Mouse (Mus musculus) stomach, embryonic 16.5 days (tissue): ENCODE data around the gene Nub1. TPM values are rescaled to one million over a fixed set of nuclear protein-coding genes. Genes with fewer than 3 reads are reported as not detected.

Experiments
- ATAC-seq: fragments of 200-750 bp; cut with Nextera tagmentation; 2 replicates; pipeline ENCODE4 v1.8.0; 2017; ENCODE audit warnings: moderate number of reproducible peaks, moderate TSS enrichment; ENCODE audit not compliant: insufficient read depth, low FRiP score
- H3K27ac ChIP-seq: fragments of 300-500 bp; sonication (generic); 2 replicates; pipeline ENCODE4 v1.5.1; 2014; ENCODE audit warnings: low read length
- H3K27me3 ChIP-seq: fragments of 300-500 bp; sonication (generic); 2 replicates; pipeline ENCODE4 v1.6.1; 2014; ENCODE audit warnings: low read length, control low read depth, mixed read lengths; ENCODE audit not compliant: control insufficient read depth, insufficient read depth
- H3K36me3 ChIP-seq: fragments of 300-500 bp; sonication (generic); 2 replicates; pipeline ENCODE4 v1.6.1; 2014; ENCODE audit warnings: low read length; ENCODE audit not compliant: control insufficient read depth, insufficient read depth
- H3K4me1 ChIP-seq: fragments of 300-500 bp; sonication (generic); 2 replicates; pipeline ENCODE4 v1.6.1; 2014; ENCODE audit warnings: low read length, control low read depth, mixed read lengths; ENCODE audit not compliant: control insufficient read depth, insufficient read depth
- H3K4me2 ChIP-seq: fragments of 300-500 bp; sonication (generic); 2 replicates; pipeline ENCODE4 v1.6.1; 2014; ENCODE audit warnings: low read depth, low read length, mixed read lengths
- H3K4me3 ChIP-seq: fragments of 300-500 bp; sonication (generic); replicated peaks from 2 replicates; pipeline ENCODE4 v1.5.1; 2014; ENCODE audit warnings: mild to moderate bottlenecking, low read length
- H3K9ac ChIP-seq: fragments of 300-500 bp; sonication (generic); 2 replicates; pipeline ENCODE4 v1.6.1; 2014; ENCODE audit warnings: low read length
- H3K9me3 ChIP-seq: fragments of 300-500 bp; sonication (generic); replicated peaks from 2 replicates; pipeline ENCODE4 v1.6.1; 2016; ENCODE audit warnings: low read length, control low read depth; ENCODE audit not compliant: control insufficient read depth
- WGBS: fragments of 180-500 bp; shearing (Covaris S2); extraction: QIAGEN DNeasy Blood & Tissue Kit; methylation state at CpG from one replicate; pipeline ENCODE4 v1.1.7; 2014; 5-methylcytosine and 5-hydroxymethylcytosine counted together
- polyA plus RNA-seq: library from polyadenylated mRNA; unstranded; fragments of >200 nt; fragmentation: Nextera tagmentation; extraction: Ambion mirVana; gene quantifications from 2 replicates; pipeline ENCODE4 v1.2.1, GENCODE M21; 2015

Gene Nub1
- polyA plus RNA-seq, 1 experiment from 2014 or later, result 31.9 TPM

DNA sequence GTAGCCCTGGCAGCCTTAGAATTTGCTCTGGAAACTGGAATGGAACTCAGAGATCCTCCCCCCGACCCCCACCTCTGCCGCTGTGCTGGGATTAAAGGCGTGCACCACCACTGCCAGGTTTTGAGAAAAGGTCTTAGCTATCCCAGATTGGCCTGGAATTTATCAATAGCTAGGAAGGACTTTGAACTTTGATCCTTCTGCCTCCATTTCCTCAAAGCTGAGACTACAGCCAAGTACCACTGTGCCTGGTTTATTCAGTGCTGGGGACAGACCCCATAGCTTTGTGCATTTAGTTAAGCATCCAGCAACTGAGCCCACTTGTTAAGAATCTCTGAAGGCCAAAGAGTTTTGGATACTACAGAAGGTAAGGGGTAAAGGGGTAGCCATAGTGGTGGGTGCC, 71.6 kb downstream of the Nub1 start:
- Histone ChIP-seq H3K4me3 (no peak overlapping the region), H3K4me2 (no peak overlapping the region), H3K27ac (no peak overlapping the region), H3K27me3 (no peaks in the 10 kb centered on the region), H3K9me3 (no peaks in the 10 kb centered on the region), H3K9ac (no peak overlapping the region), H3K36me3 (no peaks in the 10 kb centered on the region), H3K4me1 (peaks cover 7% of the 10 kb centered on the region)
- no peak for ATAC-seq
- 59% methylated on average over 3 of the region's 3 CpGs for WGBS

DNA sequence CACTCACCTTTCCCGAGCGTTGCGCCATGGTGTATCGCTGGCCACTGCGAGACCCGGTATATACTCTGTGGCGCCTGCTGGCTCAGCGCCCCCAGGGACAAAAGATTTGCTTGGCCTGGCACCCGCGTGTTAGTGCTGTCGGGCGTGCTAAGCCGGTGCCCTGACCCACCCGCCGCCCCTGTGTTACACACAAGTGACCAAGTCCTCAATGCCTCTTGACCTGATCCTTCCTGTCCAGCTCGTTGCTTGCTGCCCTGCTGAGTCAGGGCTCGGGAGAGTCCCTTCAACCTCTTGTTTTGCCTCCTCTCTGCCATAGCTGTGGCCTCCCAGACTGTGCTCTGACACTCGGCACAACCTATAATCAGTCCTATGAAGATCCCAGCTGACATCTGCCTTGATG, 72.5 kb downstream of the Nub1 start, which contains the start of gene Crygn:
Gene Crygn, minus strand, starts transcription at position 193 of the 400 bp plus-strand sequence.
- ATAC-seq, result no peak
- 52% methylated on average over 18 of the region's 18 CpGs for WGBS
- Histone ChIP-seq H3K27ac (no peak within 1 kb of the TSS), H3K9ac (no peak within 1 kb of the TSS), H3K4me1 (no peaks in the 10 kb centered on the region), H3K4me2 (no peak within 1 kb of the TSS), H3K9me3 (no peaks in the 10 kb centered on the region), H3K4me3 (no peak within 1 kb of the TSS), H3K27me3 (no peaks in the 10 kb centered on the region), H3K36me3 (no peaks in the 10 kb centered on the region)

Other genes starting within 250 kb of the Nub1 start
- 93.4 and 94.4 TPM in 2 replicates for gene Fastk, start 240.2 kb upstream of the Nub1 start, polyA plus RNA-seq
- gene Tmub1, start 237.7 kb upstream of the Nub1 start, polyA plus RNA-seq, result 23.5 and 27.0 TPM in 2 replicates
- 13.0 and 14.7 TPM in 2 replicates for gene Agap3, start 233.4 kb upstream of the Nub1 start, polyA plus RNA-seq
- gene Gbx1, start 158.3 kb upstream of the Nub1 start, polyA plus RNA-seq, result not detected in 2 replicates
- 0.24 and 0.58 TPM in 2 replicates for gene Asb10, start 144.6 kb upstream of the Nub1 start, polyA plus RNA-seq
- gene 4931409K22Rik, start 128.7 kb upstream of the Nub1 start, polyA plus RNA-seq, result 0.13 TPM in 1 of 2 replicates, not detected in the other
- gene Abcf2, start 108.1 kb upstream of the Nub1 start, polyA plus RNA-seq, result 81.7 and 81.9 TPM in 2 replicates
- 21.8 and 23.9 TPM in 2 replicates for gene Chpf2, start 98.8 kb upstream of the Nub1 start, polyA plus RNA-seq
- 13.1 and 17.1 TPM in 2 replicates for gene Smarcd3, start 61.1 kb upstream of the Nub1 start, polyA plus RNA-seq
- gene Wdr86, start 45.2 kb downstream of the Nub1 start, polyA plus RNA-seq, result 8.1 TPM in 2 replicates
- 2.7 and 2.9 TPM in 2 replicates for gene Crygn, start 72.5 kb downstream of the Nub1 start, polyA plus RNA-seq
- gene Rheb, start 157.1 kb downstream of the Nub1 start, polyA plus RNA-seq, result 218 and 227 TPM in 2 replicates